Mouse (Mus musculus) C2C12 (cell line): ENCODE measurements around the gene Rnf8.

Experiments
- CEBPB ChIP-seq: IDR thresholded peaks from one replicate; pipeline ENCODE4 v1.6.1; 2011; ENCODE audit warnings: low read depth, mild to moderate bottlenecking, control low read depth, moderate library complexity
- CTCF ChIP-seq: IDR thresholded peaks from one replicate; pipeline ENCODE4 v1.5.1; 2011; ENCODE audit not compliant: control insufficient read depth, insufficient read depth, insufficient read length
- MAX ChIP-seq: IDR thresholded peaks from one replicate; pipeline ENCODE4 v1.6.1; 2011; ENCODE audit warnings: mild to moderate bottlenecking, control low read depth
- MYOG ChIP-seq: IDR thresholded peaks from one replicate; pipeline ENCODE4 v1.6.1; 2011; ENCODE audit not compliant: control insufficient read depth, insufficient read length; ENCODE audit errors: extremely low read depth
- USF1 ChIP-seq: IDR thresholded peaks from one replicate; pipeline ENCODE4 v1.6.1; 2011; ENCODE audit warnings: low read depth, mild to moderate bottlenecking, control low read depth, moderate library complexity

GRCm38 (mm10) chr17:29583569-29583968 lies 31.0 kb upstream of the Rnf8 start:
- TF ChIP-seq CTCF (no peak), CEBPB (no peak), MAX (no peak), USF1 (no peak), MYOG (no peak)
